Mouse (Mus musculus): Measurements from ENCODE around the gene As3mt.
"Not testable (repeated sequence)": the region's sequence is repeated elsewhere in the genome, so short reads cannot be mapped to it uniquely, and the experiment has no call there.

As3mt gene

GRCm38 (mm10) chr19:46699011-46699481 lies 8.2 kb upstream of the As3mt start:
- DNase-seq (ENCODE audit: low spot score in 2 of 2), result peak; percentile 25 to 27

- DNase-seq (ENCODE audit: low spot score in 2 of 2), result no peak
These were observed 6.1 kb upstream of the As3mt start for GRCm38 (mm10) chr19:46701156-46701555.

GRCm38 (mm10) chr19:46705779-46706495 lies 1.3 kb upstream of the As3mt start:
- no peak for DNase-seq (ENCODE audit: low spot score in 2 of 2)

GRCm38 (mm10) chr19:46706540-46707295 lies 540 bp upstream of the As3mt start:
- no peak for DNase-seq (ENCODE audit: low spot score in 2 of 2)

GRCm38 (mm10) chr19:46710614-46711013 lies 3.4 kb downstream of the As3mt start:
- DNase-seq (ENCODE audit: low spot score in 2 of 2), result no peak

GRCm38 (mm10) chr19:46714234-46714633 lies 7.0 kb downstream of the As3mt start:
- DNase-seq (ENCODE audit: low spot score in 2 of 2), result no peak

GRCm38 (mm10) chr19:46715016-46715415 lies 7.8 kb downstream of the As3mt start:
- no peak for DNase-seq (ENCODE audit: low spot score in 2 of 2)

DNA sequence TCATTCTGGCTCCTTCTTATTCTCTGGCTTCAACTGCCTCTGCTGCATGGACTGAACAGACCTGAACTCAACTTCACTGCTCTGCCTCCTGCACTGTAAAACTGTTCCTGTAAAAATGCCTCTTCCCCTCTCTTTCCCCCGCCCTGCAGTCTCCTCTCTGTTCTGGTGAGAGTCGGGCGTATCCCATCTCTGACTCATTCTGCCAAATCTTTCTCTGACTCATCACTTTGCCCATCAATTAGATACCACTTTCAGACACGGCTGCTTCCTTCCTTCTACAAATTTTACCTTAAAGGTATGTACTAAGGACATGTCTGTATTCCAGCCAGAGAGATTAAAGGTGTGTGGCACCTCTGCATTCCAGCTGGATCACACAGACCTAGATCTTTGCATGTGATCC lies 10.9 kb downstream of the As3mt start:
- no peak for DNase-seq (ENCODE audit: low spot score in 2 of 2)

DNA sequence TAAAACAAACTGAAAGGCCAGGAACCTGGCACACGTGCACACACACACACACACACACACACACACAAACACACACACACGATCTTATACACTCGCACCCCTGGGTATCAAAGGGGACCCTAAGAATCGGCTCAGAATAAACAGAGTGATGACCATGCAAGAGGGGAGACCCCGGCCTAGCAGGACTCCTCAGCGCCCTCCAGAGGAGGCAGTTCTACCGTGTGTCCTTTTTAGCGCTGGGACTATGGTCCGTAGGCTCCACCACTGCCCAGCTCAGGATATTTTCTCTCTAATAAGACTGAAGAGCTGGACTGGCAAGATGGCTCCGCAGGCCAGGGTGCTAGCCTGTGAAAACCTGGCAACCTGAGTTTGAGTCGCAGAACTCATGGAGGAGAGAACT lies 17.2 kb downstream of the As3mt start:
- DNase-seq (ENCODE audit: low spot score in 2 of 2), result no peak

DNA sequence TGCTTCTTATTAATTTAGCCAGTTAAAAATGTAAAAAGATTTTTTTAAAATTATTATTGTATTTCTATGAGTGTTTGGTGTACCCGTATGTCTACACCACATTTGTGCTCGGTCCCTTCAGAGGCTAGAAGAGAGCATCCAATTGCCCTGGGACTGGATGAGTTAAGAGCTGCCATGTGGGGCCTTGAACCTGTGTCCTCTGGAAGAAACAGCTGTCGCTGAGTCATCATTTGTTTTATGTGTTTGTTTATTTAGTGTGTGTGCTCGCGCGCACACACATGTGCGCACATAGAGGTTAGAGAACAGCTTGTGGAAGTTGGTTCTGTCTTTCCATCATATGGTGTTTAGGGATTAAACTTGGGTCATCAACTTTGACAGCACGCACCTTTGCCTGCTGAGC lies 18.9 kb downstream of the As3mt start:
- DNase-seq (ENCODE audit: low spot score in 2 of 2), result no peak

DNA sequence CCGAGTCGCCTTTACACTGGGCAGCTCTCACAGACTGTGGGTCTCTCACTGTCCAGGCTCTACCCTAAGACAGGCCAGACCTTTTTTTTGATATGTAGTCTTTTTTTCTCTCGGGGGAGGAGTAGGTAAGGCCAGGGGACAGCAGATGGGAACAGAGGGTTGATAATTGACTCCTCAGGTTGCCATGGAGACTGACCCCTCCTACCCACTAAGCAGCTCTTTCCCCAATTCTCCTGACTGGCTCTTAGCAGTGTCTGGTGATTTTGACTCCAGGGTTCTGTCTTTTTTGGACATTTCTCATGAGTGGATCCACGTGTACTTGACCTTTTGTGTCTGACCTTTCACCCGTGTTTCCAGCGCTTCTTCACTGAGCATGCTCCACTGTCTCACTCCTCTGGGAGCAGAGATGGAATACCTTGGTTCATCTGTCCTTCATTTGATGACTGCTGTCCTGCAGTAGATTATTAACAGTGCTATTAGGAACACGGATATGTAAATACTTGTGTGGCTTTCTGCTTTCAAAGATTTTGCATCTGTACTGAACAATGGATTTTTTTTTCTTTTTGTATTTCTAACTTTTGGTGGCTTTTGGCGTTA lies 20.0 kb downstream of the As3mt start:
- no peak for DNase-seq (ENCODE audit: low spot score in 2 of 2)

GRCm38 (mm10) chr19:46727945-46728540 lies 20.8 kb downstream of the As3mt start:
- DNase-seq (ENCODE audit: low spot score in 2 of 2), result no peak

- no peak for DNase-seq (ENCODE audit: low spot score in 2 of 2)
These were observed 21.7 kb downstream of the As3mt start for GRCm38 (mm10) chr19:46728909-46729308.

- DNase-seq (ENCODE audit: low spot score in 2 of 2), result no peak
These were observed 24.1 kb downstream of the As3mt start for GRCm38 (mm10) chr19:46731351-46731750.

- not testable (repeated sequence) for DNase-seq (ENCODE audit: low spot score in 2 of 2)
These were observed 25.4 kb downstream of the As3mt start for GRCm38 (mm10) chr19:46732673-46733072.

DNA sequence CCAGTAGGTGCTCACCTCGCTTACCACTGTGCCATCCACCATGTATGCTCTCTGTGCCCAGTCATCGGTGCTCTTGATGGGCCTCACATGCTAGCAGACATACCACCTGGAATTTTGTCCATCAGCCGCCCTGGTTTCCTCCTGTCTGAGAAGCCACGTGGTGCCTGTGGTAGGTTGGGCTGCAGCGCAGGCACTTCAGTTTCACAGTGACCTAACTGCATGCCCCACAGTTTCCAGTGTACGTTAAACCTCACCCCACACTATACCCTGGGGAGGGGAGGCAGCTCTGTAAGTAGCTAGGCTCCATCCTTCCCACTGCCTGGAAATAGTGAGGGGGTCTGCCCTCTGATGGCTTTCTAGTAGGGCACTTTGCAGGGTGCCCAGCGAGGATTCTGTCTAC lies 26.4 kb downstream of the As3mt start:
- no peak for DNase-seq (ENCODE audit: low spot score in 2 of 2)

GRCm38 (mm10) chr19:46735241-46735640 lies 28.0 kb downstream of the As3mt start:
- no peak for DNase-seq (ENCODE audit: low spot score in 2 of 2)

DNA sequence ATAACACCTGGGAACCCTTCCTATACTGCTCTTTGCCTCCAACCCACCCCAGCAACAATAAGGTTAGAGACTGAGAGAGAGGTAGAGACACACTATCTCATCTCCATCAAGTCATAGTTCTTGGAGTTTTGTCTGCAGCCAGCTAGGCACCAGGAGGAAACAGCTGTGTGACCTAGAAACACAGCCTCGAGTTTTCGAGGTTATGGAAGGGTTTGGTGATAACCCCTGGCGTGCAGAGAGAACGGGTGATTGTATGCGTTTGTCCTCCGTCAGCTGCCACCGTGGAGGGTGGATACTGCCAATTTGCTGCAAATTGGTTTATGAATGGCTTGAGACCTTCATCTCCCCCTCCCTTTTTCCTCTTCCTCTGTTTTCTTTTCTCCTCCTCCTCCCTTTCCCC lies 29.8 kb downstream of the As3mt start:
- no peak for DNase-seq (ENCODE audit: low spot score in 2 of 2)

DNA sequence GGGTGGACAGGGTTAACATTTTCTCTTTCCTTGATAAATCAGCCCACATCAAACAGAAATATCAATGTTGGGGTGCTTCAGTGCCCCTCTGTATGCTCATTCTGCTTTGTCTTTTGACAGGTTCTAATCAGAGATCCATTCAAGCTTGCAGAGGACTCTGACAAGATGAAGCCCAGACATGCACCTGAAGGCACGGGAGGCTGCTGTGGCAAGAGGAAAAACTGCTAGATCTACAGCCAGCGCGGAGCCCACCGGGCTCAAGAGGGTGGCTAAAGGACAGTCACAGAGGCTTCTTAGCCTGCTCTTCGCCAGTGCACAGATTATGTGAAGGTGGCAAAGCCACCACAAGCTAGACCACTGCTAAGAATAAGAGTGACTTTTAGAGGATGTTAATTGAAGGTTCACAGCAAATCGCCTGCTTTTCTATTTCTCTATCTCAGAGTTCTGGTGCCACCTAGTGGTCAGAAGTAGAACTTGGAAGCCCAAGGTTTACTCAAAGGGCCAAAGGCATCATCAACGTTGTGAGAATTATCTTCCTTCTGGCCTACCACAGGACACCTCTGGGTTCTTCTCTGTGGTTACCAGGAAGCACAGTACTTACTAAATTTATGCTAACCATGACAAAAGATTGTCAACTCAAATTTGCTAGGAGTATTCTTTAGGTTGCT lies 33.2 kb downstream of the As3mt start:
- DNase-seq (ENCODE audit: low spot score in 2 of 2), result peak; percentile 66 to 80

GRCm38 (mm10) chr19:46741574-46741973 lies 34.3 kb downstream of the As3mt start:
- no peak for DNase-seq (ENCODE audit: low spot score in 2 of 2)

DNA sequence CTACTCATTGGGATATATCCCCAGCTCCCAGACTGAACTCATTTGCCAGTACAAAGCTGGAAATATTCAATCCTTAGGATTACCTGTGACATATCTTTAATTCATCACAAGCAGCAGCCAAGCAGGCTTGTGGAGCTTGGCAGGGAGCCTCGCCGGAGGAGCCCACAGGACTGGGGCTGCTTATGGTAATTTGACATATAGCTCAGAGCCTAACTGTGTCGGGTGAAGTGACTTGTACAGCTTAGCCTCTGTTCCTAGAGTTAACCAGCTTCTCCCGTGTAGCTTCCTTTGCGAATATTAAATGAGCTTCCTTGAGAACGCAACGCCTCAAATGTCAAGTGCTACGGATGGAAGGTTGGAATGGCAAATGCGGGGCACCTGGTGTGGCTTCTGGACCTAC lies 37.4 kb downstream of the As3mt start:
- no peak for DNase-seq (ENCODE audit: low spot score in 2 of 2)

DNA sequence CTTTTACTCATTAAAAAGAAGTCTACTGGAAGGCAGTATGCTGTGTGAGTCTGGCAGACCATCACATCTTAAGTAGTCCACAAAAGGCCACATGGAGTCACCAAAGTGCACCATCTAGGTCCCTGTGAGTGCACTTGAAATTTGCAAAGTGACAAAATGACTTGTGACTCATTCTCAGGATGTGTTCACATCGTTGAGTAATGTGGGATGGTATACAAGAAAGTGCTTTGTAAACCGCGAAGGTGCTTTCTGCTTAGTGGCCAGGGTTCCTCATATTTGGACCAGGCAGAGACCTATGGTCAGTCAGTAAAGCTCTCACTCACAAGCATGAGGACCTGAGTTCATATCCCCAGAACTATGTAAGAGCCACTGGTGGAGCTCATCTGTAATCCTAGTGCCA lies 40.5 kb downstream of the As3mt start:
- DNase-seq (ENCODE audit: low spot score in 2 of 2), result no peak

Measured in frontal cortex, postnatal 36 days (tissue).